Comparison of ENCODE assay signal across 9 mouse cellular contexts in the genomic region with DNA sequence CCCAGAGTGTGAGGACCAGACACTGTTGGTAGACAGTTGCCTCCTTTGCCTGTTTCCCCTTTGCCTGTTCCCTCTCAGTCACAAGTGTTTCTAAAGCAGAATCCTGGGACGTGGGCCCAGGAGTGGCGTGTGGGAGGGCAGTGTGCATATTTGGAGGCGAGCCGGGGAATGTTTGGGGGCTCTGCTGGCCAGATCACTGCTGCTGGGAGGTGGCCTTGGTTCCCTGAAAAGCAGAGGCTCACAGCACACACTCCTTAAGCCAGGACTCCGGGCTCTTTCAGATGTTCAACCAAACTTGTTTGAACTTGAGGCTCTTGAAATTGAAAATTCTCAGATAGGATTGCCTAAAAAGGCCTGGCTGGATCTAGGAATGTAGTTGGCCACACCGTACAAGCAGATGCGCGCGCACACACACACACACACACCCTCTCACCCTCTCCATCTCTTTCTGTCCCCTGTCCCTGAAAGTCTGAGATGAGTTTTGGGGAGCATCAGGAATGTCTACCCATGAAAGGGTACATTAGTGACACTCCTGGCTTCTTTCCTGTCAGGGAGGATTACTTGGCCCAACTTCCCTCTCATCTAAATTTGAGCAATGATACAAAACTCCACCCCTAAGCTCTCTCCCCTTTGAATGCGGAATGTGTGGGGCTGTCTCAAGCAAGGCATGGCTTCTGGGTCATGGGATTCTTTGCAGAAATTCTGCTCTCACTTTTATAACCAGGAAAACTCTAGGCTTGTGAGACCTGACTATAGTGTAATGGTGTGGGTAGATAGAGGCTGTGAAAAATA. TPM values are rescaled to one million over a fixed set of nuclear protein-coding genes. Genes with fewer than 3 reads are reported as not detected.
A peak's percentile ranks its signal among the peaks of the same experiment; 100 is the strongest.
DNase-seq lines count a peak whose midpoint lies in the region; ATAC-seq lines count a peak whose summit lies in the region.
"Had no signal": no experiment of that assay in that cellular context is flagged by ENCODE, and none has a peak within 500 bp of the region (broad histone marks: within the 10 kb centered on the region; RNA-seq: fewer than 3 reads in every experiment).

No protein-coding gene starts in this region.

- WGBS in kidney, embryonic 16.5 days, result 56% methylated on average over 10 of the region's 10 CpGs
- WGBS in intestine, embryonic 14.5 days, result 52% methylated on average over 10 of the region's 10 CpGs
- 31% methylated on average over 10 of the region's 10 CpGs for WGBS in lung, embryonic 16.5 days

- peak overlapping the region; percentile 29; the same call in 1 of the 2 replicates for H3K9ac ChIP-seq in kidney, embryonic 16.5 days (replicated peaks; ENCODE audit: low read length)
- no peak overlapping the region for H3K9ac ChIP-seq in intestine, embryonic 14.5 days (ENCODE audit: low read length)
- no peak overlapping the region for H3K9ac ChIP-seq in lung, embryonic 16.5 days (ENCODE audit: low read length)
- H3K9ac ChIP-seq: liver, embryonic 15.5 days had no signal

- no peak overlapping the region for H3K4me2 ChIP-seq in kidney, embryonic 16.5 days (replicated peaks; ENCODE audit: low read depth, low read length)
- no peak overlapping the region for H3K4me2 ChIP-seq in intestine, embryonic 14.5 days (ENCODE audit: low read length)
- no peak overlapping the region for H3K4me2 ChIP-seq in lung, embryonic 16.5 days (ENCODE audit: low read depth, low read length)
- H3K4me2 ChIP-seq: liver, embryonic 15.5 days had no signal

- H3K4me1 ChIP-seq in kidney, embryonic 16.5 days (ENCODE audit: insufficient read depth, low read length), result peaks cover 76% of the 10 kb centered on the region
- H3K4me1 ChIP-seq in intestine, embryonic 14.5 days (replicated peaks; ENCODE audit: control insufficient read depth, insufficient read depth, low read length), result peaks cover 28% of the 10 kb centered on the region
- peaks cover 74% of the 10 kb centered on the region for H3K4me1 ChIP-seq in lung, embryonic 16.5 days (replicated peaks; ENCODE audit: control insufficient read depth, insufficient read depth, low read length)

- no peaks in the 10 kb centered on the region for H3K27me3 ChIP-seq in kidney, embryonic 16.5 days (ENCODE audit: insufficient read depth, low read length)
- no peaks in the 10 kb centered on the region for H3K27me3 ChIP-seq in intestine, embryonic 14.5 days (replicated peaks; ENCODE audit: control insufficient read depth, insufficient read depth, low read length)
- no peaks in the 10 kb centered on the region for H3K27me3 ChIP-seq in lung, embryonic 16.5 days (ENCODE audit: control insufficient read depth, insufficient read depth, low read depth, low read length)
- H3K27me3 ChIP-seq: liver, embryonic 15.5 days had no signal

- peak overlapping the region; percentile 83 for H3K27ac ChIP-seq in kidney, embryonic 16.5 days (ENCODE audit: low read length)
- H3K27ac ChIP-seq in intestine, embryonic 14.5 days (ENCODE audit: low read depth), result peak overlapping the region; percentile 85
- peak overlapping the region; percentile 90 for H3K27ac ChIP-seq in lung, embryonic 16.5 days (ENCODE audit: low read length)

- DNase-seq in kidney, adult 8-10 months, result no peak
- DNase-seq in gastrocnemius, adult 18-20 months (ENCODE audit: low spot score), result peak; percentile 21
- no peak for DNase-seq in intestine, embryonic 14.5 days (ENCODE audit: low spot score)
- peak; percentile 64 for DNase-seq in testis, postnatal 14 days (ENCODE audit: low spot score)
- DNase-seq in embryo, embryonic 10 days (ENCODE audit: low spot score), result no peak

- H3K36me3 ChIP-seq in kidney, embryonic 16.5 days (ENCODE audit: insufficient read depth, low read length), result no peaks in the 10 kb centered on the region
- H3K36me3 ChIP-seq in intestine, embryonic 14.5 days (ENCODE audit: control insufficient read depth, insufficient read depth, low read length), result peaks cover 5% of the 10 kb centered on the region; the same call in 1 of the 2 replicates
- no peaks in the 10 kb centered on the region for H3K36me3 ChIP-seq in lung, embryonic 16.5 days (ENCODE audit: control insufficient read depth, insufficient read depth, low read length)
- H3K36me3 ChIP-seq: liver, embryonic 15.5 days had no signal

- ATAC-seq in kidney, embryonic 16.5 days (ENCODE audit: low FRiP score, low TSS enrichment), result no peak
- no peak; the same call in 1 of the 2 replicates for ATAC-seq in intestine, embryonic 14.5 days (replicated peaks; ENCODE audit: low FRiP score, low TSS enrichment, low read depth)
- peak; percentile 83 for ATAC-seq in lung, embryonic 16.5 days (ENCODE audit: low read depth)
- ATAC-seq in erythroid progenitor cell, adult 5-6 weeks (replicated peaks; ENCODE audit: low FRiP score, poor library complexity, severe bottlenecking), result no peak

- no peaks in the 10 kb centered on the region for H3K9me3 ChIP-seq in kidney, embryonic 16.5 days (ENCODE audit: low read length)
- no peaks in the 10 kb centered on the region for H3K9me3 ChIP-seq in intestine, embryonic 14.5 days (ENCODE audit: control insufficient read depth, low read length)
- no peaks in the 10 kb centered on the region for H3K9me3 ChIP-seq in lung, embryonic 16.5 days (ENCODE audit: control insufficient read depth, low read length)
- H3K9me3 ChIP-seq: liver, embryonic 15.5 days had no signal

- H3K4me3 ChIP-seq in kidney, embryonic 16.5 days (ENCODE audit: low read length), result no peak overlapping the region
- no peak overlapping the region for H3K4me3 ChIP-seq in intestine, embryonic 14.5 days (ENCODE audit: low read depth, low read length)
- no peak overlapping the region for H3K4me3 ChIP-seq in lung, embryonic 16.5 days (ENCODE audit: low read length)
- H3K4me3 ChIP-seq: liver, embryonic 15.5 days had no signal

RNA-seq across cellular contexts. Expression of gene Nkd1, which starts 55.4 kb away (rescaled TPM):
- 66.5 and 66.9 TPM in 2 replicates for polyA plus RNA-seq in kidney, embryonic 16.5 days (2015; fragmentation: Nextera tagmentation; extraction: Ambion mirVana)
- total RNA-seq in gastrocnemius, adult 18-20 months (2021), result 1 to 10 TPM; 1.3 to 1.8 TPM
- polyA plus RNA-seq in intestine, embryonic 14.5 days (2014; fragmentation: Nextera tagmentation; extraction: Ambion mirVana), result 33.6 and 35.8 TPM in 2 replicates
- 49.6 and 54.2 TPM in 2 replicates for polyA plus RNA-seq in lung, embryonic 16.5 days (2015; fragmentation: Nextera tagmentation; extraction: Ambion mirVana)
- not detected in 2 replicates for total RNA-seq in erythroid progenitor cell, adult 5-6 weeks (2015; ENCODE audit: low replicate concordance)
- not detected in 2 replicates for total RNA-seq in erythroid progenitor cell, adult 5-6 weeks (2017; ENCODE audit: low replicate concordance)

RNA-seq across cellular contexts. Expression of gene Snx20, which starts 59.4 kb away (rescaled TPM):
- polyA plus RNA-seq in kidney, embryonic 16.5 days (2015; fragmentation: Nextera tagmentation; extraction: Ambion mirVana), result 1.9 TPM in 2 replicates
- under 1 TPM; 0.18 to 0.38 TPM for total RNA-seq in gastrocnemius, adult 18-20 months (2021)
- polyA plus RNA-seq in intestine, embryonic 14.5 days (2014; fragmentation: Nextera tagmentation; extraction: Ambion mirVana), result 3.4 and 3.7 TPM in 2 replicates
- polyA plus RNA-seq in lung, embryonic 16.5 days (2015; fragmentation: Nextera tagmentation; extraction: Ambion mirVana), result 2.5 and 2.7 TPM in 2 replicates
- 15.5 and 21.8 TPM in 2 replicates for total RNA-seq in erythroid progenitor cell, adult 5-6 weeks (2015; ENCODE audit: low replicate concordance)
- total RNA-seq in erythroid progenitor cell, adult 5-6 weeks (2017; ENCODE audit: low replicate concordance), result 1.7 and 4.2 TPM in 2 replicates

Comparison
In these comparisons a context has a peak if more than half of its experiments do, and no peak if none do; other contexts are left out.
1. DNase-seq: peak in gastrocnemius, adult 18-20 months (single experiment) and testis, postnatal 14 days (single experiment); none in kidney, adult 8-10 months (0 of 2), intestine, embryonic 14.5 days (single experiment) and embryo, embryonic 10 days (single experiment).
2. Peak in every context shown above with its lines, with median percentiles within 50 percentile points of each other: H3K27ac ChIP-seq.